In genomic region chr2:27350371-27350770, GRCm38 (mm10) we compare ENCODE assay signal across 29 mouse cellular contexts.
DNase-seq lines count a peak whose midpoint lies in the region; ATAC-seq and TF ChIP-seq lines count a peak whose summit lies in the region.
"Had no signal": no experiment of that assay in that cellular context is flagged by ENCODE, and none has a peak within 500 bp of the region (broad histone marks: within the 10 kb centered on the region; RNA-seq: fewer than 3 reads in every experiment).

No protein-coding gene starts in this region.

- H3K9ac ChIP-seq in liver, postnatal 0 days (replicated peaks), result no peak overlapping the region
- no peak overlapping the region for H3K9ac ChIP-seq in liver, embryonic 11.5 days (ENCODE audit: low read depth, low read length)
- no peak overlapping the region for H3K9ac ChIP-seq in hindbrain, embryonic 14.5 days
- H3K9ac ChIP-seq: embryonic facial prominence, embryonic 13.5 days; forebrain, embryonic 15.5 days; intestine, embryonic 15.5 days; liver, embryonic 15.5 days; midbrain, embryonic 13.5 days had no signal

- WGBS in liver, postnatal 0 days (ENCODE audit: insufficient replicate concordance), result 47% methylated on average over 5 of the region's 5 CpGs
- 79% methylated on average over 5 of the region's 5 CpGs for whole genome bisulfite sequencing in liver, embryonic 11.5 days
- 97% methylated on average over 5 of the region's 5 CpGs for WGBS in midbrain, embryonic 10.5 days
- 99% methylated on average over 5 of the region's 5 CpGs for WGBS in hindbrain, embryonic 14.5 days

- H3K4me1 ChIP-seq in liver, postnatal 0 days (ENCODE audit: insufficient read depth), result peaks cover 23% of the 10 kb centered on the region
- H3K4me1 ChIP-seq in liver, embryonic 11.5 days (replicated peaks; ENCODE audit: control insufficient read depth, insufficient read depth, low read length), result peaks cover 3% of the 10 kb centered on the region; the same call in 1 of the 2 replicates
- peaks cover 21% of the 10 kb centered on the region for H3K4me1 ChIP-seq in midbrain, embryonic 10.5 days
- peaks cover 24% of the 10 kb centered on the region for H3K4me1 ChIP-seq in hindbrain, embryonic 14.5 days (replicated peaks; ENCODE audit: control insufficient read depth, insufficient read depth, low read length)

- H3K4me3 ChIP-seq in liver, postnatal 0 days (ENCODE audit: low read depth, low read length), result no peak overlapping the region
- no peak overlapping the region for H3K4me3 ChIP-seq in liver, embryonic 11.5 days (ENCODE audit: low read depth, low read length)
- H3K4me3 ChIP-seq in midbrain, embryonic 10.5 days, result no peak overlapping the region
- no peak overlapping the region for H3K4me3 ChIP-seq in hindbrain, embryonic 14.5 days (replicated peaks; ENCODE audit: low read length)
- H3K4me3 ChIP-seq: embryonic facial prominence, embryonic 13.5 days; forebrain, embryonic 10.5 days; forebrain, embryonic 15.5 days; gastrocnemius, adult 2 months; intestine, embryonic 15.5 days; liver, embryonic 15.5 days; megakaryocyte, embryonic 14.5 days; midbrain, embryonic 13.5 days had no signal

- DNase-seq in liver, postnatal 0 days, result no peak
- DNase-seq in liver, embryonic 11.5 days (ENCODE audit: low spot score), result no peak
- DNase-seq in A20 (ENCODE audit: low read depth, low spot score), result peak; percentile 21
- no peak for DNase-seq in midbrain, embryonic 10.5 days (ENCODE audit: low spot score)
- DNase-seq in adrenal gland, adult 18-20 months (ENCODE audit: low spot score in 2 of 2), result no peak
- no peak for DNase-seq in hindbrain, embryonic 14.5 days (ENCODE audit: low spot score)
- DNase-seq: adrenal gland, postnatal 10 days; cerebellum, adult 11-12 months; cerebellum, adult 9-11 months; gastrocnemius, adult 2 months; heart, postnatal 14 days; kidney, adult 2 months; kidney, postnatal 4 days; left cerebral cortex, postnatal 4 days; retina, postnatal 1 day; right cerebral cortex, postnatal 14 days; thymus, adult 18-20 months had no signal

- TF ChIP-seq CTCF in liver, postnatal 0 days (IDR thresholded peaks at IDR 0.05; ENCODE audit: low read depth), result no peak

- H3K27ac ChIP-seq in liver, postnatal 0 days (ENCODE audit: low read depth), result no peak overlapping the region
- no peak overlapping the region for H3K27ac ChIP-seq in liver, embryonic 11.5 days (ENCODE audit: low read depth, low read length)
- no peak overlapping the region for H3K27ac ChIP-seq in midbrain, embryonic 10.5 days (replicated peaks)
- H3K27ac ChIP-seq in hindbrain, embryonic 14.5 days, result no peak overlapping the region
- H3K27ac ChIP-seq: embryonic facial prominence, embryonic 13.5 days; forebrain, embryonic 10.5 days; forebrain, embryonic 15.5 days; gastrocnemius, adult 2 months; hindbrain, postnatal 0 days; intestine, embryonic 15.5 days; liver, embryonic 15.5 days; midbrain, embryonic 13.5 days; stomach, postnatal 0 days had no signal

- no peak for TF ChIP-seq EP300 in liver, postnatal 0 days (IDR thresholded peaks at IDR 0.05; ENCODE audit: low read depth)

- 0 out of 2 replicates have a peak, but pooled peaks have one; percentile 19 for ATAC-seq in liver, postnatal 0 days
- no peak for ATAC-seq in liver, embryonic 11.5 days (replicated peaks; ENCODE audit: low FRiP score)
- ATAC-seq in common myeloid progenitor, adult 5-6 weeks (replicated peaks; ENCODE audit: low read depth, poor library complexity, severe bottlenecking), result peak; percentile 88
- ATAC-seq in megakaryocyte progenitor cell, adult 5-6 weeks (replicated peaks; ENCODE audit: poor library complexity), result peak; percentile 88
- ATAC-seq in hindbrain, embryonic 14.5 days (ENCODE audit: low FRiP score), result no peak
- ATAC-seq: CD4-positive, CD25-positive, alpha-beta regulatory T cell, adult 4 months; forebrain, embryonic 15.5 days; hindbrain, postnatal 0 days; intestine, embryonic 15.5 days; midbrain, embryonic 13.5 days had no signal

- H3K36me3 ChIP-seq in liver, postnatal 0 days (replicated peaks; ENCODE audit: insufficient read depth, low read length), result no peaks in the 10 kb centered on the region; the same call in 1 of the 2 replicates
- peaks cover 6% of the 10 kb centered on the region; the same call in 1 of the 2 replicates for H3K36me3 ChIP-seq in liver, embryonic 11.5 days (ENCODE audit: control insufficient read depth, insufficient read depth, low read length)
- H3K36me3 ChIP-seq in midbrain, embryonic 10.5 days, result peaks cover 40% of the 10 kb centered on the region
- no peaks in the 10 kb centered on the region for H3K36me3 ChIP-seq in hindbrain, embryonic 14.5 days (replicated peaks; ENCODE audit: control insufficient read depth, insufficient read depth)
- H3K36me3 ChIP-seq: intestine, embryonic 15.5 days had no signal

- no peaks in the 10 kb centered on the region for H3K27me3 ChIP-seq in liver, postnatal 0 days (ENCODE audit: insufficient read depth, low read length)
- no peaks in the 10 kb centered on the region for H3K27me3 ChIP-seq in liver, embryonic 11.5 days (replicated peaks; ENCODE audit: control insufficient read depth, insufficient read depth, low read length)
- H3K27me3 ChIP-seq in midbrain, embryonic 10.5 days (ENCODE audit: low read depth, poor library complexity, severe bottlenecking), result no peaks in the 10 kb centered on the region
- no peaks in the 10 kb centered on the region for H3K27me3 ChIP-seq in hindbrain, embryonic 14.5 days (ENCODE audit: control insufficient read depth, insufficient read depth, low read length)
- H3K27me3 ChIP-seq: embryonic facial prominence, embryonic 13.5 days; forebrain, embryonic 15.5 days; intestine, embryonic 15.5 days; liver, embryonic 15.5 days; midbrain, embryonic 13.5 days had no signal

- no peaks in the 10 kb centered on the region for H3K9me3 ChIP-seq in liver, postnatal 0 days (ENCODE audit: low read length)
- peaks cover 3% of the 10 kb centered on the region; the same call in 1 of the 2 replicates for H3K9me3 ChIP-seq in liver, embryonic 11.5 days (ENCODE audit: control insufficient read depth, low read length)
- H3K9me3 ChIP-seq in midbrain, embryonic 10.5 days (replicated peaks), result peaks cover 6% of the 10 kb centered on the region
- H3K9me3 ChIP-seq in hindbrain, embryonic 14.5 days (ENCODE audit: control insufficient read depth, low read length), result no peaks in the 10 kb centered on the region
- H3K9me3 ChIP-seq: forebrain, embryonic 15.5 days; intestine, embryonic 15.5 days; liver, embryonic 15.5 days; midbrain, embryonic 13.5 days had no signal

- no peak overlapping the region for H3K4me2 ChIP-seq in liver, postnatal 0 days (ENCODE audit: low read depth, low read length)
- no peak overlapping the region for H3K4me2 ChIP-seq in liver, embryonic 11.5 days
- H3K4me2 ChIP-seq in hindbrain, embryonic 14.5 days (replicated peaks), result no peak overlapping the region
- H3K4me2 ChIP-seq: embryonic facial prominence, embryonic 13.5 days; forebrain, embryonic 15.5 days; intestine, embryonic 15.5 days; liver, embryonic 15.5 days; midbrain, embryonic 13.5 days had no signal

Comparison
In these comparisons a context has a peak if more than half of its experiments do, and no peak if none do; other contexts are left out.
1. ATAC-seq: peak in liver, postnatal 0 days (single experiment), common myeloid progenitor, adult 5-6 weeks (single experiment) and megakaryocyte progenitor cell, adult 5-6 weeks (single experiment); none in liver, embryonic 11.5 days (single experiment) and hindbrain, embryonic 14.5 days (single experiment).